Mouse (Mus musculus) frontal cortex, postnatal 14 days (tissue): Measurements from ENCODE around the gene C1qa.

Experiments
- DNase-seq, 2 experiments: peaks; one replicate each; pipeline ENCODE4 v3.0.0; 2022; ENCODE audit warnings: low spot score in 2 of 2

C1qa gene

GRCm38 (mm10) chr4:136899154-136899553 is 551 bp upstream of the C1qa start:
- DNase-seq, result no peak

DNA sequence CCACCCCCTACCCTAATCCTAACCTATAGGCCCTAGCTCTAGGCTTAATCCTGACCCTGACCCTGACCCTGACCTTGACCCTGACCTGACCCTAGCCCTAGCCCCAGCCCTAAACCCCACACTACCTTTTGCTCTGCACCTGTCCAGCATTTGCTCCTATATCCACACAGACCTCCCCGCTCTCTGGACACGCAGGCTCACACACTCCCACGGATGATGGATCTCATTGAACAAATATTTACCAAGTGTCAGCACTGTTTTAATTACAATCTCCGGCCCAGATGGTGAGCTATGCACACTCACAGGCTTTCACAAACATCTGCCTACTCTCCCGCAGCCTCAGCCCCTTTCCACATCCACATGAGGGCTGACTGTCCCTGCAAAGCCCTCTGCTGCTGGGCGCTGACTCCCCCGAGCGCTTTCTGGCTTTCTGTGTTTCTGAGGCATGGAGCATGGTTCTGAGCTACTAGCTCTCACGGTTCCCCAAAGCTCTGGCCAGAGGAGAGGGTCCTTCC is 462 bp downstream of the C1qa start:
- DNase-seq, result no peak

GRCm38 (mm10) chr4:136896461-136896860 is 2.1 kb downstream of the C1qa start:
- no peak for DNase-seq

DNA sequence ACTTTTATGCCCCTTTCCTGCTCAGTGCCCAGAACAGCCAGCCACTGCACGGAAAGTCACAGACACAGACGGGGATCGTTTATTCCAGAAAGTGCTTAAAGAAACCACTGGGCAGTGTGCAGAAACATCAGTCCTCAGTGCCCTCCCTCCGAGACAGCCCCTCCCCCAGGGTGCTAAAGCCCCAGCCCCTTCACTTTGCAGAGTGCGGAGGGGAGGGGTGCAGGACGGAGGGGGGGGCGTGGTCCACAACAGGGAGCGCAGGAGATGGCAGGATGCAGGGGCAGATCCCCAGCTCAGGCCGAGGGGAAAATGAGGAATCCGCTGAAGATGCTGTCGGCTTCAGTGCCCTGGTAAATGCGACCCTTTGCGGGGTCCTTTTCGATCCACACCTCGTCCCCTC is 2.7 kb downstream of the C1qa start:
- DNase-seq, result no peak

GRCm38 (mm10) chr4:136894821-136895220 is 3.8 kb downstream of the C1qa start:
- DNase-seq, result no peak

- peak; percentile 31 to 64 for DNase-seq
Observed at GRCm38 (mm10) chr4:136893691-136894543, 4.7 kb downstream of the C1qa start.

GRCm38 (mm10) chr4:136892811-136893210 is 5.8 kb downstream of the C1qa start, which contains the start of gene C1qc:
Gene C1qc (minus strand): TSS chr4:136893065.
- peak in 1 of 2 experiments; percentile 28 for DNase-seq

DNA sequence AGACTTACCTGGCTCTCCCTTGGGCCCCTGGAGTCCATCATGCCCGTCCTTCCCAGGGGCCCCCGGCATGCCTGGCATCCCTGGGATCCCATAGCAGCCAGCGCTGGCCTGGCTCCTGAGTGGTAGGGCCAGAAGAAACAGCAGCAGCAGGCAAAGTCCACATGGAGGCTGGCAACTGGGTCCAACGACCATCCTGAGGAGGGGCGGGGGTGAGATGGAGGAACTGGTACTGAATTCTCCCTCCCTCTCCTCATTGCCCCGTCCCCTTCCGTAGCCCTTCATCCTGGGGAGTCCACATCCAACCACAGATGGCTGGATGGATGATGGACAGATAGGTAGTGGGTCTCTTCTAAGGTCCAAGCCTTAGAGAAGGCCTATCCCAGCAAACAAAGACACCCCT is 6.2 kb downstream of the C1qa start:
- DNase-seq, result no peak

GRCm38 (mm10) chr4:136891115-136891514 is 7.5 kb downstream of the C1qa start:
- DNase-seq, result no peak

GRCm38 (mm10) chr4:136889981-136890380 is 8.6 kb downstream of the C1qa start:
- no peak for DNase-seq

- DNase-seq, result no peak
Observed at GRCm38 (mm10) chr4:136887714-136888113, 10.9 kb downstream of the C1qa start.

DNA sequence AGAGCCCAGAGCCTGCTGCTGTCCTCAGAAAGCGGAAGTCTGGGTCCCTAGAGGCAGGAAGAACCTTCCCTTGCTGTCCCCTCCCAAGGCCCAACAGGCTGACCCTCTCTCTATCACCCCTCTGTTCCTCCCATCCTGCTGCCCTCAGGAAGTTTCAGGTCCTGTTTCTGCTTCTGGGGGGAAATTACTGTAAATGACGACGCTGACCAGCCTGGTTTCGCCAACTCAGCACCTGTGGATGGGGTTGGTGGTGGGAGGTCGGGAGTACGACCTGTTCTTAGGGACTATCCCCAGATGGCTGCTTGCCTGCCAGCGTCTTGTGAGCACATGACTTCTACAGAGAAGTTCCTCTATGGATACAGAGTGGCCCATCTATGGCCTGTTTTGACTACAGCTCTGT is 12.5 kb downstream of the C1qa start, which contains the start of gene C1qb:
Gene C1qb (minus strand): TSS at position 87 of the 400 bp plus-strand sequence.
- peak in 1 of 2 experiments; percentile 40 for DNase-seq

DNA sequence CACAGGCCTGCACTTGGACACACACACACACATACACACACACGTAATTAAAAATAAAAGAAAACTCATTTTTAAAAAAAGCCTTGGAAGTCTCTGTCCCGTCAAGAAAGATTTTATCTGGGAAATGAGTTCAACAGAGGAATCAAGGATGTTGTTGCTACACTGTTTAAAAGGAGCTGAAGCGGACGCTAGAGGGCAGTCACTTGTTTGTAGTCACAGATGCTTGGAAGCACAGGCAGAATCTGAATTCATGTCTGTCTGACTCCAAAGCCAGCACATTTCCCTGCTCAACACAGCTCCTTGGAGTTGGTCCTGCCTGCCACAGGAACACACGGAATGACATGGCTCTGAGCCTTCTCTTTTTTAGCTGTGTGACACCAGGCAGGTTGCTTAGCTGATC is 20.0 kb downstream of the C1qa start:
- DNase-seq, result no peak

DNA sequence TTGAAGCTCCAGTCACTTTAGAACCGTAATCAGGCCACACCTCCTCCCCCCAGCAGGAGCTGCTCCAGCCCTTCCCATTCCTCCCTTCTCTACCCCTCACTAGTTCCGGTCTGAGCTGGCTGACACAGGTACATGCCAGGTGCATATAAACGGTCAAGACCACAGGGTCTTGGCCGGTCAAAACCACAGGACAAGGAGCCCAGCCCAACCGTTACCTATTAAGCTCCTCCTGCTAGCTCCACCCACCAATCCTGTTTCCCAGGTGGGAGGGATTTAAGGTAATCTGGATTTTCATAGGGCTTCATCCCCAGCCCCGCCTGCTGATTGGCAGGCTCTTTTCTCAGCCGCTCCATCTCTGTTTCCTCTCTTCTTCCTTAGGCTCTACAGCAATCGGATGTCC is 20.4 kb downstream of the C1qa start:
- DNase-seq, result no peak

DNA sequence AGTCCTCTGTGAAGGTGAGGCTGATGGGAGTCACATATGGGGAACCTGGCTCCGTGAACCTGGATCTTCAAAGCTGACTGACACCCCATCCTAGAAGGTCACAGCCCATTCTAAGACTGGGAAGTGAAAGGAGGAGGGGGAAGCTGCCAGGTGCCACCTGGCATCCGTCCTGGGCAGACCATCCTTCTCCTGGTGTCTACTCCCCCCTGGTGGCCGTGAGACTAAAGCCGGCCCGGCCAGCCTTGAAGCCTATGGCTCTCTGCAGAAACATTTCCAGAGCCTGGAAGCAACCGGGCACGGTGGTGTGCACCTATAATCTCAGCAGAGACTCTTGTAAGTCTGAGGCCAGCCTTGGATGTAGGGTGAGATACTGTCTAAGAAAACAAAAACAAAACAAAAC is 21.6 kb downstream of the C1qa start:
- DNase-seq, result peak in 1 of 2 experiments; percentile 54

DNA sequence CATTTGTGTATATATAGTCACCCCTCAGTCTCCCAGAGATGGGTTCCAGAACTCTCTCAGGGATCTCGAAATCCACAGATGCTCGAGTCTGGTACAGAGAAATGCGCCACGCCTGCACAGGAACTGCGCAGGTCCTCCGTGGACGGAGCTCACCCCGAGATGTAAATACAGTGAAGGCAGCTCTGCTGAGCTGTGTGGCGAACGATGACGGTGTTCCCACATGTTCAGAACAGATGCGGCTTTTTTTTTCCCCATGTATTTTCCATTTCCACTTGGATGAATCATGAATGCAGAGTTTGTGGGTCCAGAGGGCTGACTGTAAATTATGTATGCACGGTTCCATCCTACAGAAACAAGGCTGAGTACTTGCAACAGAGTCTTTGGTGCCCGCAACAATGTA is 23.6 kb downstream of the C1qa start:
- DNase-seq, result no peak

- no peak for DNase-seq
Observed at GRCm38 (mm10) chr4:136868371-136868770, 30.2 kb downstream of the C1qa start.

DNA sequence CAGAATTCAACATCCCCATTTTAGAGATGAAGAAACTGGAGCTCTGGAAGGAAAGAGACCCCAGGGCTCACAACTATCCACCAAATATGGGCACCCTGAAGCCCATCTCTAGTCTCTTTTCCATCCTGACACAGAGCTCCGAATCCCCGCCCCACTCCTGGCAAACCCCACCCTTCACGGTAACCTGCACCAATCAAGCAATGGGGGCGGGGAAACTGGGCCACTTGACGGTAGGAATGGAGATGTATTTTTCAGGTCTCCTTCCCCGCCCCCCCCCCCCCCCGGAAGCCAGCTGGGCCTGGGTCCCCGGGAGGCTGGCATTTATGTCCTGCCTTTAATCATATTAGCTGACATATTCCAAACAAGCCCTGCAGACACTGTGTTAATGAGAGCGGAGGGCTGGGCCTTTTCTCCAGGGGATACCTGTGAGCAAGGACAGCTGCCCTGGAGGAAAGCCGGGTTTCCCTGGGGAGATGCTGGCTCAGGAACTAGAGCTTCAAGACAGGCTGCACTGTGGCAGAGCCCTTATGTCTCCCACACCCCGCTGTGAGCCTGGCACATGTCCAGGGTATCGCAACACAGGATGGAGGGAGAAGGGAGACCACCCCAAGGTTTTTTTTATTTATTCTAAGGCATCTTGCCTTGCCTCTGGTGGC is 30.8 kb downstream of the C1qa start:
- no peak for DNase-seq

DNA sequence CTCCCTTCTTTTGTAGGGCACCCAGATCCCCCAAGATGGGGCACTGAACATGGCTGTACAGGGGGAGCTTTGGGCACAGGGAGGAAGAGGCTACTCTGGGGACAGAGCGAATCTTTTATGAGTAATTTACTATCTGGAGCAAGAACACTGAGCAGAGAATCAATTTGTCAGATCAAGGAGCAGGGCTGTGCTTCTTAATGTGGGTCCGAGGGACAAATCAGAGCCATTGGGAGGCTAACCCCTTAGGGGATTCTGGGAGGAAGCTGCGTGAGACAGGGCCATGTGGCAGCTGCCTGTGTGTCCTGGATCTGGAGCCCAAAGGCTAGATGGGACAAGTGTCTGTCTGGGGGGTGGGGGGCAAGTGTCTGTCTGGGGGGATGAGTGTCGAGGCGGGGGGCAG is 33.1 kb downstream of the C1qa start:
- DNase-seq, result no peak

- DNase-seq, result no peak
Observed at GRCm38 (mm10) chr4:136864751-136865470, 33.7 kb downstream of the C1qa start.

GRCm38 (mm10) chr4:136863517-136863916 is 35.1 kb downstream of the C1qa start:
- no peak for DNase-seq

- no peak for DNase-seq
Observed at GRCm38 (mm10) chr4:136862411-136862810, 36.2 kb downstream of the C1qa start.
